Mouse (Mus musculus): ENCODE measurements around the gene Smtn. TPM values are rescaled to one million over a fixed set of nuclear protein-coding genes. Genes with fewer than 3 reads are reported as not detected.

Gene Smtn
- polyA plus RNA-seq, 1 experiment from 2014 or later = 43.9 TPM

DNA sequence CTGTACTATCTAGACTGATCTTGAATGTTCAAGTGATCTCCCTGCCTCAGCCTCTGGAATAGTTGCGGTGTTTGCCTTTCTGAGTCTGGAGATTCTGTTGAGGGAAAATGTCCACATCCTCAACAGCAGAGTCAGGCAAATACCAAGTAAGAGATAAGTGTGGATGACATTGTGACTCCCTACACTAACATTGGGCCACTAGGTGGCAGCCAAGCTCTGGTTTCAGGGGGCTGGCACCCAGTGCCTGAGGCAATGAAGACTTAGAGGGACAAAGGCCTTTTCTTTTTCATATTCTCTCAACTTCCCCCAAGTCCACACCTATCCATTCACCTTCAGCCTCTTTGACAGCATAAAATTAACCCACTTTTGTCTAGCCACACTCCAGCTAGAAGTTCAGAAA, 67.9 kb downstream of the Smtn start:
- 36% methylated on average over 1 of the region's 1 CpGs for WGBS
- H3K27me3 ChIP-seq = no peaks in the 10 kb centered on the region
- ATAC-seq (ENCODE audit: insufficient number of reproducible peaks, insufficient read depth, low FRiP score, low TSS enrichment, low read depth) = no peak

DNA sequence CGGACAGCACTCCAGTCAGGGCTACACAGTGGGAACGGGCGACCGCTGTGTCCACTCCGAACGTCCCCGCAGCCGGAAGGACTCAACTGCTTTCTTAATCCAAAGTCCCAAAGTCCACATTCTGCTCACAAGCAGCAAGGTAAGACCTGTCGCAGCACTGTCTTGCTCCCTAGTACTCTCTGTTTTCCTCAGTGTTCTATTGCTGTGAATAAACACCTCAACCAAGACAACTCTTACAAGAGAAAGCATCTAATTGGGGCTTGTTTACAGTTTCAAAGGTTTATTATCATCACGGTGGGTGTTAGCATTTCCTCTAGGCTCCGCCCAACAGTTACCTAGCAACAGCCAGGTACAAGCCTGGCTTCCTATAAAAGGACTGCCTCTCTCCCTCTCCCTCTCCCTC, 69.0 kb downstream of the Smtn start:
- no peak for ATAC-seq (ENCODE audit: insufficient number of reproducible peaks, insufficient read depth, low FRiP score, low TSS enrichment, low read depth)
- no peak overlapping the region for H3K4me3 ChIP-seq
- no peak overlapping the region for H3K4me2 ChIP-seq
- no peaks in the 10 kb centered on the region for H3K27me3 ChIP-seq
- no peaks in the 10 kb centered on the region for H3K36me3 ChIP-seq
- H3K27ac ChIP-seq = no peak overlapping the region
- no peak overlapping the region for H3K9ac ChIP-seq
- 24% methylated on average over 11 of the region's 11 CpGs for WGBS
- H3K9me3 ChIP-seq = no peaks in the 10 kb centered on the region
- H3K4me1 ChIP-seq = no peaks in the 10 kb centered on the region

More for the DNA sequence above, 67.9 kb downstream of the Smtn start:
- Histone ChIP-seq H3K9ac (no peak overlapping the region), H3K9me3 (no peaks in the 10 kb centered on the region), H3K27ac (no peak overlapping the region), H3K4me1 (no peaks in the 10 kb centered on the region), H3K4me3 (no peak overlapping the region), H3K4me2 (no peak overlapping the region), H3K36me3 (no peaks in the 10 kb centered on the region)

Other genes with a start within 250 kb of the Smtn start
- 12.8 and 14.6 TPM in 2 replicates for gene Pik3ip1, start 210.2 kb downstream of the Smtn start, polyA plus RNA-seq (2015; fragmentation: Nextera tagmentation; extraction: Ambion mirVana)
- gene Limk2, start 131.4 kb downstream of the Smtn start, polyA plus RNA-seq (2015; fragmentation: Nextera tagmentation; extraction: Ambion mirVana) = 80.5 and 84.3 TPM in 2 replicates
- 34.0 and 34.1 TPM in 2 replicates for gene Rnf185, start 88.2 kb downstream of the Smtn start, polyA plus RNA-seq (2015; fragmentation: Nextera tagmentation; extraction: Ambion mirVana)
- gene Pla2g3, start 52.3 kb downstream of the Smtn start, polyA plus RNA-seq (2015; fragmentation: Nextera tagmentation; extraction: Ambion mirVana) = 0.51 and 0.60 TPM in 2 replicates
- gene Inpp5j, start 35.8 kb downstream of the Smtn start, polyA plus RNA-seq (2015; fragmentation: Nextera tagmentation; extraction: Ambion mirVana) = 0.48 and 0.85 TPM in 2 replicates
- 128 and 132 TPM in 2 replicates for gene Selenom, start 25.9 kb downstream of the Smtn start, polyA plus RNA-seq (2015; fragmentation: Nextera tagmentation; extraction: Ambion mirVana)
- 35.7 and 38.6 TPM in 2 replicates for gene Morc2a, start 108.6 kb upstream of the Smtn start, polyA plus RNA-seq (2015; fragmentation: Nextera tagmentation; extraction: Ambion mirVana)

Data from embryonic facial prominence, embryonic 13.5 days (tissue).